Mouse (Mus musculus) hindbrain, embryonic 13.5 days (tissue): ENCODE measurements around the gene Tmem222. TPM values are rescaled to one million over a fixed set of nuclear protein-coding genes. Genes with fewer than 3 reads are reported as not detected.

ENCODE experiments used
- ATAC-seq: fragments of 200-750 bp; cut with Nextera tagmentation; 2 replicates; pipeline ENCODE4 v1.8.0; 2017; ENCODE audit warnings: moderate TSS enrichment; ENCODE audit not compliant: low FRiP score
- H3K27ac ChIP-seq: fragments of 300-500 bp; sonication (generic); 2 replicates; pipeline ENCODE4 v1.5.1; 2015; ENCODE audit warnings: inconsistent platforms, mild to moderate bottlenecking, moderate library complexity
- H3K27me3 ChIP-seq: fragments of 300-500 bp; sonication (generic); 2 replicates; pipeline ENCODE4 v1.6.1; 2015; ENCODE audit warnings: mild to moderate bottlenecking, inconsistent platforms
- H3K36me3 ChIP-seq: fragments of 300-500 bp; sonication (generic); 2 replicates; pipeline ENCODE4 v1.6.1; 2015; ENCODE audit warnings: mild to moderate bottlenecking, inconsistent platforms
- H3K4me1 ChIP-seq: fragments of 300-500 bp; sonication (generic); replicated peaks from 2 replicates; pipeline ENCODE4 v1.6.1; 2015; ENCODE audit warnings: inconsistent platforms
- H3K4me2 ChIP-seq: fragments of 300-500 bp; sonication (generic); 2 replicates; pipeline ENCODE4 v1.6.1; 2015; ENCODE audit warnings: inconsistent platforms, mild to moderate bottlenecking, moderate library complexity
- H3K4me3 ChIP-seq: fragments of 300-500 bp; sonication (generic); 2 replicates; pipeline ENCODE4 v1.5.1; 2015; ENCODE audit warnings: mild to moderate bottlenecking, inconsistent platforms
- H3K9ac ChIP-seq: fragments of 300-500 bp; sonication (generic); 2 replicates; pipeline ENCODE4 v1.6.1; 2015; ENCODE audit warnings: mild to moderate bottlenecking, inconsistent platforms
- H3K9me3 ChIP-seq: fragments of 300-500 bp; sonication (generic); 2 replicates; pipeline ENCODE4 v1.6.1; 2016; ENCODE audit warnings: inconsistent platforms
- WGBS: fragments of 180-500 bp; shearing (Covaris S2); methylation state at CpG from one replicate; pipeline ENCODE4 v1.1.7; 2015; 5-methylcytosine and 5-hydroxymethylcytosine counted together
- polyA plus RNA-seq: library from polyadenylated mRNA; unstranded; fragments of >200 nt; fragmentation: Nextera tagmentation; extraction: Ambion mirVana; gene quantifications from 2 replicates; pipeline ENCODE4 v1.2.1, GENCODE M21; 2015

Gene Tmem222
- polyA plus RNA-seq, 1 experiment from 2014 or later = 102 TPM

- Histone ChIP-seq H3K9me3 (no peaks in the 10 kb centered on the region), H3K4me2 (no peak overlapping the region), H3K4me1 (peaks cover 24% of the 10 kb centered on the region), H3K9ac (no peak overlapping the region), H3K27me3 (no peaks in the 10 kb centered on the region), H3K36me3 (no peaks in the 10 kb centered on the region), H3K27ac (peak overlapping the region; percentile 62; the same call in 1 of the 2 replicates), H3K4me3 (no peak overlapping the region)
- 27% methylated on average over 5 of the region's 5 CpGs for WGBS
- no peak for ATAC-seq
Measured at GRCm38 (mm10) chr4:133281951-133282481, 4.4 kb upstream of the Tmem222 start.

DNA sequence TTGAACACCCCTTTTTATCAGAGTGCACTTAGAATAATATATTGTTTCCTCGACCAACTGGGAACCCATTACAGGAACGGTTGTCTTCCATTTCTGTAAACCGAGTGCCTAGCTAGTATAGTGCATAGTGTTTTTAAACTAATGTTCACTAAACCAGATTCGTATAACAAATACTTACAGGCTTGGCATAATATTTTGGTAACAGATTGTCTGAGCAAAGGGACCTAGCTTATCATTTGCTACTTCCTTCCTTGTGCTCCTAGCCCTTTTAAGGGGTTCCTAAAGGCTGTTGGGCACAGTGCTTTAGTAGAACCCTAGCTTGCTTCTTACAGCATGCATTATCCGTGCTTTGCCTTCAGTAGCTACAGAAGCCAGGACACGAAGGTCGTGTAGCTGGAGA, 3.9 kb upstream of the Tmem222 start:
- peaks cover 29% of the 10 kb centered on the region for H3K4me1 ChIP-seq
- no peak overlapping the region for H3K9ac ChIP-seq
- H3K4me2 ChIP-seq = no peak overlapping the region
- no peaks in the 10 kb centered on the region for H3K9me3 ChIP-seq
- 45% methylated on average over 7 of the region's 7 CpGs for WGBS
- no peaks in the 10 kb centered on the region for H3K27me3 ChIP-seq
- no peak overlapping the region for H3K4me3 ChIP-seq
- no peaks in the 10 kb centered on the region for H3K36me3 ChIP-seq
- peak overlapping the region; percentile 55; the same call in 1 of the 2 replicates for H3K27ac ChIP-seq
- ATAC-seq = no peak

GRCm38 (mm10) chr4:133278482-133278881, 890 bp upstream of the Tmem222 start:
- peaks cover 46% of the 10 kb centered on the region for H3K4me1 ChIP-seq

GRCm38 (mm10) chr4:133278067-133278466, 475 bp upstream of the Tmem222 start:
- peak overlapping the region; percentile 93 for H3K9ac ChIP-seq
- H3K4me2 ChIP-seq = peak overlapping the region; percentile 85
- peak overlapping the region; percentile 87 for H3K4me3 ChIP-seq
- H3K9me3 ChIP-seq = no peaks in the 10 kb centered on the region
- H3K27ac ChIP-seq = peak overlapping the region; percentile 96
- 32% methylated on average over 6 of the region's 6 CpGs for WGBS
- H3K36me3 ChIP-seq = 0 out of 2 replicates have a peak, but pooled peaks cover 4% of the 10 kb centered on the region
- H3K27me3 ChIP-seq = no peaks in the 10 kb centered on the region
- H3K4me1 ChIP-seq = peaks cover 44% of the 10 kb centered on the region
- ATAC-seq = 0 out of 2 replicates have a peak, but pooled peaks have one; percentile 18

More at GRCm38 (mm10) chr4:133278482-133278881, 890 bp upstream of the Tmem222 start:
- Histone ChIP-seq H3K4me2 (peak overlapping the region; percentile 85), H3K9ac (no peak overlapping the region; the same call in 1 of the 2 replicates), H3K27me3 (no peaks in the 10 kb centered on the region), H3K36me3 (0 out of 2 replicates have a peak, but pooled peaks cover 4% of the 10 kb centered on the region), H3K4me3 (peak overlapping the region; percentile 87; the same call in 1 of the 2 replicates), H3K9me3 (no peaks in the 10 kb centered on the region), H3K27ac (peak overlapping the region; percentile 96)
- WGBS = 89% methylated on average over 3 of the region's 3 CpGs
- ATAC-seq = no peak

DNA sequence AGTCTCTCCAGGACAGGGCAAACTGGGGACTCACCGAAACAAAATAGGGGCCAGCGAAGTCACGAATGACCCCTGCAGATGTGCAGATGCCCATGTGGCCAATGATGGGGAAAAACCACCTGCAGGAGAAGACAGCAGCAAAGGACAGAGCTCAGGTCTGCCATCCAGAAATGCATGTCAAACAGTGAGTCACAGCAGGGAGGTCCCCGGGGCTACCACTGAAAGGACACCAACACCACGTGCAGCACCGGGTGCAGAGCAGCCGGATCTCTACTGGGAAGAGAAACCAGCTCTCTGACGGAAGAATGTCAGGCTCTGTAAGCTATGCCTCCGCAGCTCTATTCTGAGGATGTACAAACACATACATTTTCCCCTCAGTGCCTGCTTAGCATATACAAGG, 6.7 kb downstream of the Tmem222 start:
- WGBS = 92% methylated on average over 9 of the region's 9 CpGs
- H3K27me3 ChIP-seq = no peaks in the 10 kb centered on the region
- peaks cover 51% of the 10 kb centered on the region for H3K36me3 ChIP-seq
- no peak for ATAC-seq
- H3K4me1 ChIP-seq = peaks cover 14% of the 10 kb centered on the region
- no peak overlapping the region for H3K4me3 ChIP-seq
- H3K9me3 ChIP-seq = no peaks in the 10 kb centered on the region
- no peak overlapping the region for H3K9ac ChIP-seq
- H3K4me2 ChIP-seq = no peak overlapping the region
- no peak overlapping the region for H3K27ac ChIP-seq

- peaks cover 2% of the 10 kb centered on the region; the same call in 1 of the 2 replicates for H3K4me1 ChIP-seq
- peaks cover 65% of the 10 kb centered on the region for H3K36me3 ChIP-seq
- no peak overlapping the region for H3K4me2 ChIP-seq
- no peak overlapping the region for H3K27ac ChIP-seq
- no peak for ATAC-seq
- H3K9me3 ChIP-seq = no peaks in the 10 kb centered on the region
- no peak overlapping the region for H3K9ac ChIP-seq
- no peak overlapping the region for H3K4me3 ChIP-seq
- no peaks in the 10 kb centered on the region for H3K27me3 ChIP-seq
- WGBS = 94% methylated on average over 3 of the region's 3 CpGs
Measured at GRCm38 (mm10) chr4:133269596-133269995, 8.0 kb downstream of the Tmem222 start.

- 94% methylated on average over 3 of the region's 3 CpGs for WGBS
Measured at GRCm38 (mm10) chr4:133268931-133269330, 8.7 kb downstream of the Tmem222 start.

DNA sequence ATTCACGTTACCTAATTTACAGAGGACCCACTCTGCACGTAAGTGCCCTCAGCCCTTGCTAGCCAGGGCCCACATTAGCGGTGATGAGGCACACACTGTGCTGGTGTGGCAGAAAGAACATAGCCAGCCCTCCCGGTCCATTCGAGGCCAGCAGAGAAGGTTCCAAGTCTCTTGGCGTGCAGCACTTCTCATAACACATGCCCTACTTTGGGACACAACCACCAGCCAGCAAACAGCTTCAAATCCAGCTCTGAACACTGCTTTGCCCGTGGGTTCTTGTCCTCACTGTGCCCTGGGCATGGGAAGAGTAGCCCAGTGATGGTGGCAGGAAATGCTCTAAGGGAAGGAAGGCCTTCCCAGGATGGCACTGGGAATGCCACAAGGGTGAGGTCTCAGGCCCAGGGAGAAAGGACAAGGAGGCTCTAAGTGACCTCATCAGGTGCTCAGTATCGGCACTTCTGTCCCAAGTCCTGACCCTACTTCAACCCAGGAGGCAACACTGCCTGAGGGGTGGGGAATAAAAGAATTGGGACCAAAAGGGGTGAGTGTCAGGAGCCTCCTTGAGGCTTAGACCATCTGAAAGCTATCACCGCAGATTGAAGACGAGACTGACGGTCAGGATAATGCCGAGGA, 11.2 kb downstream of the Tmem222 start:
- H3K27ac ChIP-seq = no peak overlapping the region
- H3K4me2 ChIP-seq = no peak overlapping the region
- no peak overlapping the region for H3K4me3 ChIP-seq
- ATAC-seq = no peak
- peaks cover 79% of the 10 kb centered on the region for H3K36me3 ChIP-seq
- no peaks in the 10 kb centered on the region; the same call in 1 of the 2 replicates for H3K4me1 ChIP-seq
- 93% methylated on average over 12 of the region's 12 CpGs for WGBS
- no peaks in the 10 kb centered on the region for H3K9me3 ChIP-seq
- H3K9ac ChIP-seq = no peak overlapping the region
- H3K27me3 ChIP-seq = no peaks in the 10 kb centered on the region

More at GRCm38 (mm10) chr4:133268931-133269330, 8.7 kb downstream of the Tmem222 start:
- peaks cover 2% of the 10 kb centered on the region; the same call in 1 of the 2 replicates for H3K4me1 ChIP-seq
- H3K27ac ChIP-seq = no peak overlapping the region
- H3K36me3 ChIP-seq = peaks cover 67% of the 10 kb centered on the region
- H3K4me2 ChIP-seq = no peak overlapping the region
- H3K9ac ChIP-seq = no peak overlapping the region
- no peaks in the 10 kb centered on the region for H3K27me3 ChIP-seq
- no peaks in the 10 kb centered on the region for H3K9me3 ChIP-seq
- ATAC-seq = no peak
- H3K4me3 ChIP-seq = no peak overlapping the region

GRCm38 (mm10) chr4:133265759-133266158, 11.8 kb downstream of the Tmem222 start:
- H3K9ac ChIP-seq = no peak overlapping the region
- H3K9me3 ChIP-seq = no peaks in the 10 kb centered on the region
- peaks cover 77% of the 10 kb centered on the region for H3K36me3 ChIP-seq
- no peak overlapping the region for H3K4me3 ChIP-seq
- no peak overlapping the region for H3K4me2 ChIP-seq
- 93% methylated on average over 4 of the region's 4 CpGs for WGBS
- H3K4me1 ChIP-seq = no peaks in the 10 kb centered on the region; the same call in 1 of the 2 replicates
- H3K27me3 ChIP-seq = no peaks in the 10 kb centered on the region
- ATAC-seq = no peak
- H3K27ac ChIP-seq = no peak overlapping the region

- no peaks in the 10 kb centered on the region for H3K27me3 ChIP-seq
- no peaks in the 10 kb centered on the region for H3K9me3 ChIP-seq
- no peak overlapping the region for H3K9ac ChIP-seq
- no peak overlapping the region for H3K4me3 ChIP-seq
- 92% methylated on average over 3 of the region's 3 CpGs for WGBS
- no peaks in the 10 kb centered on the region; the same call in 1 of the 2 replicates for H3K4me1 ChIP-seq
- no peak for ATAC-seq
- no peak overlapping the region for H3K27ac ChIP-seq
- no peak overlapping the region for H3K4me2 ChIP-seq
- H3K36me3 ChIP-seq = peaks cover 74% of the 10 kb centered on the region
Measured at GRCm38 (mm10) chr4:133265297-133265696, 12.3 kb downstream of the Tmem222 start.

GRCm38 (mm10) chr4:133264559-133264958, 13.0 kb downstream of the Tmem222 start:
- Histone ChIP-seq H3K36me3 (peaks cover 69% of the 10 kb centered on the region), H3K27me3 (no peaks in the 10 kb centered on the region), H3K4me3 (no peak overlapping the region), H3K4me2 (no peak overlapping the region), H3K9me3 (no peaks in the 10 kb centered on the region), H3K4me1 (no peaks in the 10 kb centered on the region; the same call in 1 of the 2 replicates), H3K27ac (no peak overlapping the region), H3K9ac (no peak overlapping the region)
- ATAC-seq = no peak
- WGBS = 96% methylated on average over 2 of the region's 2 CpGs

- no peak overlapping the region for H3K4me3 ChIP-seq
Measured at GRCm38 (mm10) chr4:133263756-133264155, 13.8 kb downstream of the Tmem222 start.

More at GRCm38 (mm10) chr4:133263756-133264155, 13.8 kb downstream of the Tmem222 start:
- H3K36me3 ChIP-seq = peaks cover 61% of the 10 kb centered on the region
- H3K27me3 ChIP-seq = peaks cover 4% of the 10 kb centered on the region; the same call in 1 of the 2 replicates
- ATAC-seq = no peak
- no peak overlapping the region for H3K9ac ChIP-seq
- H3K9me3 ChIP-seq = no peaks in the 10 kb centered on the region
- 91% methylated on average over 5 of the region's 5 CpGs for WGBS
- H3K4me1 ChIP-seq = no peaks in the 10 kb centered on the region; the same call in 1 of the 2 replicates
- H3K4me2 ChIP-seq = no peak overlapping the region
- H3K27ac ChIP-seq = no peak overlapping the region
